Mouse (Mus musculus): ENCODE data around the gene Itm2c. TPM values are rescaled to one million over a fixed set of nuclear protein-coding genes. Genes with fewer than 3 reads are reported as not detected.

Gene Itm2c
- 124 and 127 TPM in 2 replicates for polyA plus RNA-seq (2014; fragmentation: Nextera tagmentation; extraction: Ambion mirVana)

- H3K4me1 ChIP-seq (replicated peaks; ENCODE audit: control insufficient read depth, insufficient read depth, low read length): peaks cover 38% of the 10 kb centered on the region
- H3K27me3 ChIP-seq (ENCODE audit: control insufficient read depth, insufficient read depth, low read length): no peaks in the 10 kb centered on the region
- H3K27ac ChIP-seq: peak within 1 kb of the TSS; percentile 89
- peak within 1 kb of the TSS; percentile 86 for H3K4me3 ChIP-seq (replicated peaks; ENCODE audit: low read length)
- peak; percentile 90 for ATAC-seq (ENCODE audit: low FRiP score)
- 1% methylated on average over 32 of the region's 35 CpGs for WGBS
- H3K9me3 ChIP-seq (ENCODE audit: control insufficient read depth, low read length): no peaks in the 10 kb centered on the region
- H3K4me2 ChIP-seq (replicated peaks): peak within 1 kb of the TSS; percentile 65
- peak within 1 kb of the TSS; percentile 84 for H3K9ac ChIP-seq
- no peaks in the 10 kb centered on the region for H3K36me3 ChIP-seq (replicated peaks; ENCODE audit: control insufficient read depth, insufficient read depth)
- DNase-seq (ENCODE audit: low spot score): peak; percentile 85
Observed at GRCm38 (mm10) chr1:85894231-85894747, at the start of gene Itm2c. Gene Itm2c, plus strand, starts transcription at chr1:85894281.

GRCm38 (mm10) chr1:85844981-85845380, 49.1 kb upstream of the Itm2c start:
- no peak overlapping the region for H3K4me2 ChIP-seq (replicated peaks)
- H3K9ac ChIP-seq: no peak overlapping the region
- no peaks in the 10 kb centered on the region for H3K4me1 ChIP-seq (replicated peaks; ENCODE audit: control insufficient read depth, insufficient read depth, low read length)
- H3K9me3 ChIP-seq (ENCODE audit: control insufficient read depth, low read length): no peaks in the 10 kb centered on the region
- ATAC-seq (ENCODE audit: low FRiP score) (no peak), DNase-seq (ENCODE audit: low spot score) (no peak)
- whole genome bisulfite sequencing: 83% methylated on average over 6 of the region's 6 CpGs
- no peak overlapping the region for H3K27ac ChIP-seq
- peaks cover 58% of the 10 kb centered on the region for H3K36me3 ChIP-seq (replicated peaks; ENCODE audit: control insufficient read depth, insufficient read depth)
- H3K27me3 ChIP-seq (ENCODE audit: control insufficient read depth, insufficient read depth, low read length): no peaks in the 10 kb centered on the region
- H3K4me3 ChIP-seq (replicated peaks; ENCODE audit: low read length): no peak overlapping the region

GRCm38 (mm10) chr1:85845476-85845875, 48.6 kb upstream of the Itm2c start:
- peaks cover 63% of the 10 kb centered on the region for H3K36me3 ChIP-seq (replicated peaks; ENCODE audit: control insufficient read depth, insufficient read depth)
- ATAC-seq (ENCODE audit: low FRiP score): no peak

GRCm38 (mm10) chr1:85849016-85849415, 45.1 kb upstream of the Itm2c start:
- peaks cover 62% of the 10 kb centered on the region for H3K36me3 ChIP-seq (replicated peaks; ENCODE audit: control insufficient read depth, insufficient read depth)

More at GRCm38 (mm10) chr1:85845476-85845875, 48.6 kb upstream of the Itm2c start:
- no peak for DNase-seq (ENCODE audit: low spot score)
- no peaks in the 10 kb centered on the region for H3K27me3 ChIP-seq (ENCODE audit: control insufficient read depth, insufficient read depth, low read length)
- H3K9me3 ChIP-seq (ENCODE audit: control insufficient read depth, low read length): no peaks in the 10 kb centered on the region
- H3K4me3 ChIP-seq (replicated peaks; ENCODE audit: low read length): no peak overlapping the region
- H3K4me1 ChIP-seq (replicated peaks; ENCODE audit: control insufficient read depth, insufficient read depth, low read length): no peaks in the 10 kb centered on the region
- H3K27ac ChIP-seq: no peak overlapping the region
- H3K9ac ChIP-seq: no peak overlapping the region
- H3K4me2 ChIP-seq (replicated peaks): no peak overlapping the region
- WGBS: 64% methylated on average over 3 of the region's 3 CpGs

GRCm38 (mm10) chr1:85850851-85851250, 43.2 kb upstream of the Itm2c start:
- Histone ChIP-seq H3K27me3 (ENCODE audit: control insufficient read depth, insufficient read depth, low read length) (no peaks in the 10 kb centered on the region), H3K36me3 (replicated peaks; ENCODE audit: control insufficient read depth, insufficient read depth) (peaks cover 54% of the 10 kb centered on the region), H3K9ac (no peak overlapping the region), H3K4me2 (replicated peaks) (no peak overlapping the region), H3K27ac (no peak overlapping the region), H3K4me3 (replicated peaks; ENCODE audit: low read length) (no peak overlapping the region), H3K9me3 (ENCODE audit: control insufficient read depth, low read length) (no peaks in the 10 kb centered on the region), H3K4me1 (replicated peaks; ENCODE audit: control insufficient read depth, insufficient read depth, low read length) (no peaks in the 10 kb centered on the region)
- 92% methylated on average over 5 of the region's 5 CpGs for WGBS
- no peak for ATAC-seq (ENCODE audit: low FRiP score)
- no peak for DNase-seq (ENCODE audit: low spot score)

More at GRCm38 (mm10) chr1:85849016-85849415, 45.1 kb upstream of the Itm2c start:
- Histone ChIP-seq H3K4me1 (replicated peaks; ENCODE audit: control insufficient read depth, insufficient read depth, low read length) (no peaks in the 10 kb centered on the region), H3K4me3 (replicated peaks; ENCODE audit: low read length) (no peak overlapping the region), H3K9ac (no peak overlapping the region), H3K9me3 (ENCODE audit: control insufficient read depth, low read length) (no peaks in the 10 kb centered on the region), H3K4me2 (replicated peaks) (no peak overlapping the region), H3K27me3 (ENCODE audit: control insufficient read depth, insufficient read depth, low read length) (no peaks in the 10 kb centered on the region), H3K27ac (no peak overlapping the region)
- DNase-seq (ENCODE audit: low spot score): no peak
- no peak for ATAC-seq (ENCODE audit: low FRiP score)
- WGBS: 89% methylated on average over 14 of the region's 14 CpGs

GRCm38 (mm10) chr1:85852996-85853689, 40.9 kb upstream of the Itm2c start:
- 87% methylated on average over 2 of the region's 2 CpGs for WGBS
- Histone ChIP-seq H3K4me1 (replicated peaks; ENCODE audit: control insufficient read depth, insufficient read depth, low read length) (no peaks in the 10 kb centered on the region), H3K4me2 (replicated peaks) (no peak overlapping the region), H3K9me3 (ENCODE audit: control insufficient read depth, low read length) (no peaks in the 10 kb centered on the region), H3K27ac (no peak overlapping the region), H3K36me3 (replicated peaks; ENCODE audit: control insufficient read depth, insufficient read depth) (peaks cover 37% of the 10 kb centered on the region), H3K27me3 (ENCODE audit: control insufficient read depth, insufficient read depth, low read length) (no peaks in the 10 kb centered on the region), H3K4me3 (replicated peaks; ENCODE audit: low read length) (no peak overlapping the region), H3K9ac (no peak overlapping the region)
- ATAC-seq (ENCODE audit: low FRiP score) (peak; percentile 73; the same call in 1 of the 2 replicates), DNase-seq (ENCODE audit: low spot score) (peak; percentile 85)

- WGBS: 83% methylated on average over 2 of the region's 2 CpGs
- ATAC-seq (ENCODE audit: low FRiP score): no peak
- DNase-seq (ENCODE audit: low spot score): no peak
- no peak overlapping the region for H3K4me3 ChIP-seq (replicated peaks; ENCODE audit: low read length)
- no peak overlapping the region for H3K4me2 ChIP-seq (replicated peaks)
- H3K27me3 ChIP-seq (ENCODE audit: control insufficient read depth, insufficient read depth, low read length): no peaks in the 10 kb centered on the region
- no peak overlapping the region for H3K9ac ChIP-seq
- no peak overlapping the region for H3K27ac ChIP-seq
- H3K36me3 ChIP-seq (replicated peaks; ENCODE audit: control insufficient read depth, insufficient read depth): peaks cover 30% of the 10 kb centered on the region
- H3K9me3 ChIP-seq (ENCODE audit: control insufficient read depth, low read length): no peaks in the 10 kb centered on the region
- H3K4me1 ChIP-seq (replicated peaks; ENCODE audit: control insufficient read depth, insufficient read depth, low read length): no peaks in the 10 kb centered on the region
Observed at GRCm38 (mm10) chr1:85853865-85854264, 40.2 kb upstream of the Itm2c start.

- Histone ChIP-seq H3K4me2 (replicated peaks) (no peak overlapping the region), H3K9me3 (ENCODE audit: control insufficient read depth, low read length) (no peaks in the 10 kb centered on the region), H3K27ac (no peak overlapping the region), H3K4me1 (replicated peaks; ENCODE audit: control insufficient read depth, insufficient read depth, low read length) (no peaks in the 10 kb centered on the region), H3K36me3 (replicated peaks; ENCODE audit: control insufficient read depth, insufficient read depth) (peaks cover 23% of the 10 kb centered on the region), H3K27me3 (ENCODE audit: control insufficient read depth, insufficient read depth, low read length) (no peaks in the 10 kb centered on the region), H3K4me3 (replicated peaks; ENCODE audit: low read length) (no peak overlapping the region), H3K9ac (no peak overlapping the region)
- 86% methylated on average over 2 of the region's 2 CpGs for WGBS
- ATAC-seq (ENCODE audit: low FRiP score): no peak
- DNase-seq (ENCODE audit: low spot score): no peak
Observed at GRCm38 (mm10) chr1:85854475-85854874, 39.6 kb upstream of the Itm2c start.

GRCm38 (mm10) chr1:85856266-85856665, 37.8 kb upstream of the Itm2c start:
- Histone ChIP-seq H3K9me3 (ENCODE audit: control insufficient read depth, low read length) (0 out of 2 replicates have a peak, but pooled peaks cover 3% of the 10 kb centered on the region), H3K4me2 (replicated peaks) (no peak overlapping the region), H3K27ac (no peak overlapping the region), H3K27me3 (ENCODE audit: control insufficient read depth, insufficient read depth, low read length) (no peaks in the 10 kb centered on the region), H3K9ac (no peak overlapping the region), H3K4me1 (replicated peaks; ENCODE audit: control insufficient read depth, insufficient read depth, low read length) (no peaks in the 10 kb centered on the region), H3K4me3 (replicated peaks; ENCODE audit: low read length) (no peak overlapping the region), H3K36me3 (replicated peaks; ENCODE audit: control insufficient read depth, insufficient read depth) (peaks cover 11% of the 10 kb centered on the region; the same call in 1 of the 2 replicates)
- ATAC-seq (ENCODE audit: low FRiP score) (no peak), DNase-seq (ENCODE audit: low spot score) (no peak)
- WGBS: 91% methylated on average over 3 of the region's 3 CpGs

Data from hindbrain, embryonic 14.5 days (tissue).